Mouse (Mus musculus): ENCODE results near the gene 4932414N04Rik. TPM values are rescaled to one million over a fixed set of nuclear protein-coding genes. Genes with fewer than 3 reads are reported as not detected.

4932414N04Rik gene
- polyA plus RNA-seq, 1 experiment from 2014 or later: not detected

DNA sequence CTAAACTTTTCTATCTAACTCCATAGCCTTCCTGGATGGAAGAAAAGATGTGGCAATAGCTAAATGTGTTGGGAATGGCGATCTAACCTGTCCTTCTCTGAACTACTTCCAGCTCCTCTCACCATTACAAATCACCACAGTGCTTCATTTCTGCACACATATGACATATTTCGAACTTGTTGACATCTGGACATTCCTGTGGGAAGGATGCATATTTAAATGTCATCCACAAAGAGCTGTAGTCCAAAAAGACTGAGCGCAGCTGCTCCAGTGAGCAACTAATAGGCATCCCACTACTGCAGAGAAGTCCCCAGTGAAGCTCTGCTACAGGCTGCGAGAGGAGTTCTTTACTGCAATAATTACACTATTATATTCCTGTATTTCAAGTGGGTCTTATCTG, 140.8 kb downstream of the 4932414N04Rik start:
- Histone ChIP-seq H3K9ac (no peak overlapping the region), H3K4me1 (replicated peaks; ENCODE audit: control insufficient read depth, insufficient read depth, low read length) (peaks cover 14% of the 10 kb centered on the region), H3K27me3 (ENCODE audit: control insufficient read depth, insufficient read depth, low read length) (no peaks in the 10 kb centered on the region), H3K4me2 (replicated peaks) (no peak overlapping the region), H3K36me3 (replicated peaks; ENCODE audit: control insufficient read depth, insufficient read depth) (no peaks in the 10 kb centered on the region), H3K27ac (no peak overlapping the region), H3K9me3 (ENCODE audit: control insufficient read depth, low read length) (no peaks in the 10 kb centered on the region), H3K4me3 (replicated peaks; ENCODE audit: low read length) (no peak overlapping the region)
- ATAC-seq (ENCODE audit: low FRiP score) (no peak), DNase-seq (ENCODE audit: low spot score) (no peak)
- 71% methylated on average over 4 of the region's 4 CpGs for WGBS

Other genes with a start within 250 kb of the 4932414N04Rik start
- 50.9 and 51.3 TPM in 2 replicates for gene Stk39, start 184.2 kb upstream of the 4932414N04Rik start, polyA plus RNA-seq (2014; fragmentation: Nextera tagmentation; extraction: Ambion mirVana)
- not detected in 2 replicates for gene 4933409G03Rik, start 74.1 kb upstream of the 4932414N04Rik start, polyA plus RNA-seq (2014; fragmentation: Nextera tagmentation; extraction: Ambion mirVana)
- 80.1 and 81.4 TPM in 2 replicates for gene Cers6, start 205.0 kb downstream of the 4932414N04Rik start, polyA plus RNA-seq (2014; fragmentation: Nextera tagmentation; extraction: Ambion mirVana)